Comparison of ENCODE assay signal across 26 mouse cellular contexts in the genomic region with DNA sequence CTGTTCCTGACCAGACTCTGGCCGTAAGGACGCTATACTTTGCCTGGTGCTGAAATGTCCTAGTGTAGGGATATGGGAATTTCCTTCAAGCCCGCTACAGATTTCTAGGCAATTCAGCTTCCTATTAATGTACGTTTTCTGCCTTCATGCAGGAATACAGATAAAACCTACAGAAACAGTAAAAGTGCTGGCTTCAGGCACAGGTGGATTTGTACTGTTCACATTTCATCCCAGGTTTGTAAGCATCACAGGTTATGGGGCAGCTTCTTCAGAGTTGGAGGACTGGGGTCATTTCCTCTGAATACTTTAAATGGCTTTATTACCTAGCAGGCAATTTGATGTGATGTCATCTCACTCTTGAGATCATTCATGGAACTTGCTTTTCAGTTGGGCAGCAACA.
"Had no signal": no experiment of that assay in that cellular context is flagged by ENCODE, and none has a peak within 500 bp of the region (broad histone marks: within the 10 kb centered on the region; RNA-seq: fewer than 3 reads in every experiment).

No protein-coding gene starts in this region.

- H3K4me2 ChIP-seq: heart, embryonic 12.5 days; hindbrain, embryonic 12.5 days; hindbrain, embryonic 14.5 days; limb, embryonic 12.5 days; liver, embryonic 12.5 days had no signal

- H3K9ac ChIP-seq: heart, embryonic 12.5 days; hindbrain, embryonic 12.5 days; hindbrain, embryonic 14.5 days; limb, embryonic 12.5 days; liver, embryonic 12.5 days; liver, embryonic 14.5 days had no signal

- H3K27me3 ChIP-seq: heart, embryonic 12.5 days; hindbrain, embryonic 12.5 days; limb, embryonic 12.5 days; liver, embryonic 12.5 days had no signal

- ATAC-seq: hindbrain, embryonic 16.5 days; inflammation-experienced regulatory T-cells, adult 6 months; intestine, embryonic 16.5 days; liver, embryonic 12.5 days had no signal

- H3K4me1 ChIP-seq: heart, embryonic 10.5 days; heart, embryonic 12.5 days; hindbrain, embryonic 10.5 days; hindbrain, embryonic 12.5 days; limb, embryonic 10.5 days; limb, embryonic 12.5 days had no signal

- H3K27ac ChIP-seq: gastrocnemius, adult 2 months; heart, embryonic 10.5 days; hindbrain, embryonic 10.5 days; hindbrain, embryonic 12.5 days; hindbrain, embryonic 14.5 days; limb, embryonic 10.5 days; limb, embryonic 12.5 days; liver, embryonic 14.5 days had no signal

- H3K4me3 ChIP-seq: gastrocnemius, adult 2 months; heart, embryonic 10.5 days; heart, embryonic 12.5 days; hindbrain, embryonic 10.5 days; hindbrain, embryonic 12.5 days; layer of hippocampus, adult 2 months; left cerebral cortex, adult 2 months; limb, embryonic 10.5 days; limb, embryonic 12.5 days; liver, embryonic 12.5 days had no signal

- H3K9me3 ChIP-seq: heart, embryonic 10.5 days; hindbrain, embryonic 10.5 days; hindbrain, embryonic 12.5 days; limb, embryonic 10.5 days; liver, embryonic 12.5 days had no signal

- DNase-seq: gastrocnemius, adult 2 months; gastrocnemius, postnatal 10 days; gastrocnemius, postnatal 25 days; heart, adult 18-20 months; heart, postnatal 10 days; heart, postnatal 4 days; kidney, adult 18-20 months; kidney, adult 8-10 months; kidney, postnatal 10 days; kidney, postnatal 25 days; kidney, postnatal 4 days; liver had no signal
